Mouse (Mus musculus) c-Kit-positive CD71-positive TER-119-positive erythroid progenitor cells, embryonic 14.5 days (primary cell): ENCODE measurements around the gene Olfr659.

Source experiments
- DNase-seq: peaks from one replicate; pipeline ENCODE4 v3.0.0-alpha.2; 2013; ENCODE audit warnings: low spot score

Gene Olfr659

GRCm38 (mm10) chr7:104666453-104666852 lies at the start of gene Olfr659:
Gene Olfr659 (plus strand): TSS chr7:104666753.
- no peak for DNase-seq

- DNase-seq = no peak
These were observed 42.1 kb upstream of the Olfr659 start, which contains the start of gene Olfr657 for GRCm38 (mm10) chr7:104624494-104624893. Gene Olfr657 (plus strand): TSS chr7:104624794.

DNA sequence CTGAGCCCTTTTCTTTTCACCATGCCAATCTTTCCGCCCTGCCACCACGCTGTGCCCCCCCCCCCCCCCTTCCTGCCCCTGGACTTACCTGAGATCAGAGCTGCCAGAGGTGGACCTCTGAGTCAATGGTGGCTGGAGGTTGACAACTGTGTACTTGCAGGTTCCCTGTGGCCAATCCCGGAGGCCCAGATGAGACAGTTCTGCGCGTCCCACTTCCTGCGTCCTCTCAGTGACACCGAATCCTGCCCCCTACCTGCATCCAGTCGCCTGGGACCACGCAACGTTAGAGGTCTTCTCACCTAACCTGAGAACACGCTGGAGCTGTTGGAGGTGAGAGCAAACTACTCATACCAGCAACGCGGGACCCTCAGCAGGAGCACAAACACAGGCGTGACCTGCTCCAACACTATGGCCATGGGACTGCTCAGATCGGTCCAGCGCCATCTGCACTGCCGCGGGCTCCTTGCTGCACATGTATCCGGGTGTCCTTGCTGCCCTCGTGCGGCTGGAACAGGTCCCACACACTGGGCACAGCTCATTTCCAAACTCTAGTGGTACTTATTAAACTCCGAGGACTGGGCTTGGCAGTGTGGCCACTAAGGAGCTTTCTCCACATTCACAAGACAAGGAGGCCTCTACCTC lies 19.6 kb upstream of the Olfr659 start, which contains the start of gene Olfr658:
Gene Olfr658 (minus strand): TSS at position 465 of the 642 bp plus-strand sequence.
- DNase-seq = no peak

DNA sequence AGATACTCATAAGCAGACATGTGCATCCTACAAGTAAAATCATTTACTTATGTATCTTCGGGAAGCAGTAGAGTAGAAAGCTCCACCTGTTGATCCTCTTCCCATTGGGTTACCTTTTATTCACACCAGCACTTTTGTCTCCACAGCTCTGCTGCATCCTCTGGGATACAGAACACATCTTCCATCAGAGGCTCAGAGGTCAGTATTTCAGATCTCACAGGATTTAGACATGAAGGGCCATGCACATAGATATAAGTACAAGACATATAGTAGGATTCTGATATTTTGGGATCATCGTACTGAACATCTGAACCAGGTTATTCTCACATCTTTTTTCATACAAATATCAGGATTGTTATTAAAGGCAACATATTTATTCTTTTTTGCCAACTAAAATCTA lies 19.6 kb downstream of the Olfr659 start, which contains the start of gene Olfr661:
Gene Olfr661 (plus strand): TSS at position 301 of the 400 bp plus-strand sequence.
- DNase-seq = no peak
